Mouse (Mus musculus) inflammation-experienced regulatory T-cells, adult 16 weeks (primary cell): ENCODE data around the gene Tmem220. TPM values are rescaled to one million over a fixed set of nuclear protein-coding genes. Genes with fewer than 3 reads are reported as not detected.

Experiments
- polyA plus RNA-seq: library from polyadenylated mRNA; unstranded; fragments of 100-300 nt; shearing (Covaris generic); gene quantifications from one replicate; pipeline ENCODE4 v1.2.1, GENCODE M21; 2017

The Tmem220 gene
- polyA plus RNA-seq, result 1.3 TPM

DNA sequence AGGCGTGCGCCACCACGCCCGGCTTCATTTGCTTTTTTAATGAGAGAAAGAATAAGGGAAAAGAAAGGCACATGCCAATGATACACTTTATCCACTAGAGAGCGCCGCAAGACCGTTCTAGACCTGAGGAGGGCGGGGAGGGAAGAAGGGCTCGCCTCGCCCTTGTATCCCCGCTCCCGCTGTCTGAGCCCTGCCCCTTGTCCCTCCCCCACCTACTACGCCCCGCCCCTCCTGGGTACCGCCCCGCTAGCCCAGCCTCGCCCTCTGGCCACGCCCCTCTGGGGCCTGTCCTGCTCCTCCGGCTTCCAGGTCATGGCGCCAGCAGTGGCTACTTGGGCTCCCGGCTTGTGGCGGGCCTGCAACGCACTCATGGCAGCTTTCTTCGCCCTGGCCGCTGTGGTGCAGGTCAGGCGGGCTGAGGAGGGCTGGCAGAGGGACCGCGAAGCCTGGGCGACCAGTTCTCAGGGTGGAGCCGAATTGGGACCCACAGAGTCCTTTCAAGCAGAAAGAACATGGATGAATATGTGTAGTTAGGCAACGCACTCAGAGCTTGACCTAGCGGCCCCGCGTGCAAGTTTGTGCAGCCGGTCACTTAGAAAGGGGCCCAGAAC is at the start of gene Tmem220:
Gene Tmem220, plus strand, starts transcription at position 288 of the 611 bp plus-strand sequence.

DNA sequence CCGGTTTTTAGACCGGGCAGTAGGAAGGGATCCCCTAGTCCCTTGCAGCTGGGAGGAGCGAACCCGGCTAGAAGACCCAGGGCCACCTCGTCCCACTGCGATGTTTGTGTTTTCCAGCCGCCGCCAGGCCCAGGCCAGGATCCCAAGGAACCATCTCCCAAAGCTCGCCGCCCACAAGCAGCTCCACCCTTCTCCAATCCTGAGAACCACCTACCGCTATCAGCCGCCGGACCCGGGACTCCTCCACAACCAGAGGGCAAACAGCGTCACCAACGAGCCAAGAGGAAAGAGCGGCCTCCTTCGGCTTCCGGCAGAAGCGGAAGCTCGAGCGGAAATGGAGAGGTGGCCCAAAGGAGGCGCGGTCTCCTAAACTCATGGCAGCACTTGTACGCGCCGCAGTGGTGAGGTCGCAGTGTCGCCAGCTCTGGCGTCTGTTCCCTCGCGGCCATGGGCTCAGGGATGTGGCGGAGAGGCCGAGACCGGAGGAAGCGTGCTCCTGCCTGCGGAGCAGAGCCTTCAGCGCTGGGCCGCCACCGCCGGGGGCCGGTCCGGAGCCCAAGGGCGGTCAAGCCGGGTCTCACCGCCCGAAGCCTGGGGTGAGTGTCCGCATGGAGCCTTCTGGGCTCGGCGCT is 27.5 kb downstream of the Tmem220 start, which contains the start of the genes Adprm and Sco1:
Gene Adprm, minus strand, starts transcription at position 274 of the 632 bp plus-strand sequence.
Gene Sco1, plus strand, starts transcription at position 350 of the 632 bp plus-strand sequence.

DNA sequence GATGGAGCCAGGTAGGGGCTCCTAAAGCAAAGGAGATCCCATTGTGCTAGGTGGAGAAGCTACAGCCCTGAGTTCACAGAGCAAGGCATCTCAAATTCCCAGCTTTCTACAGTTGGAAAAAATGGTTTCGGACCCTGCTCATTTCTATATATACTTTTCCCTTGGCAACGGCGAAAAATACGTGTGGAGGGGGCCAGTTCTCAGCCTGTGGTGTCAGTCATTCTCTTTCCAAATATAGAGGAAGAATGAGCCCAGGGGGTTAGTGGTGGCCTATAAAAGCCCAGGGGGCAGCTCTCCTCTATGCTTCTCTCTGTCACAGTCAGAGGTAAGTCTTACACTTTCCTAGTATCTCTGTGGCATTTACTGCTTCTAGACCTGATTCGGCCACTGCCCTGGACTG is 53.0 kb downstream of the Tmem220 start, which contains the start of gene Myh3:
Gene Myh3, plus strand, starts transcription at position 301 of the 400 bp plus-strand sequence.

Other genes starting within 250 kb of the Tmem220 start
- not detected for gene Pirt, start 113.2 kb upstream of the Tmem220 start, polyA plus RNA-seq
- not detected for gene Tmem238l, start 68.5 kb upstream of the Tmem220 start, polyA plus RNA-seq
- 75.5 TPM for gene Adprm, start 27.4 kb downstream of the Tmem220 start, polyA plus RNA-seq
- gene Sco1, start 27.5 kb downstream of the Tmem220 start, polyA plus RNA-seq, result 13.5 TPM
- gene Myh3, start 53.1 kb downstream of the Tmem220 start, polyA plus RNA-seq, result 1.3 TPM
- not detected for gene Myh2, start 145.9 kb downstream of the Tmem220 start, polyA plus RNA-seq
- not detected for gene Myh1, start 174.9 kb downstream of the Tmem220 start, polyA plus RNA-seq
- gene Myh4, start 212.9 kb downstream of the Tmem220 start, polyA plus RNA-seq, result not detected